ENCODE assay signal across 11 mouse cellular contexts in the genomic region with DNA sequence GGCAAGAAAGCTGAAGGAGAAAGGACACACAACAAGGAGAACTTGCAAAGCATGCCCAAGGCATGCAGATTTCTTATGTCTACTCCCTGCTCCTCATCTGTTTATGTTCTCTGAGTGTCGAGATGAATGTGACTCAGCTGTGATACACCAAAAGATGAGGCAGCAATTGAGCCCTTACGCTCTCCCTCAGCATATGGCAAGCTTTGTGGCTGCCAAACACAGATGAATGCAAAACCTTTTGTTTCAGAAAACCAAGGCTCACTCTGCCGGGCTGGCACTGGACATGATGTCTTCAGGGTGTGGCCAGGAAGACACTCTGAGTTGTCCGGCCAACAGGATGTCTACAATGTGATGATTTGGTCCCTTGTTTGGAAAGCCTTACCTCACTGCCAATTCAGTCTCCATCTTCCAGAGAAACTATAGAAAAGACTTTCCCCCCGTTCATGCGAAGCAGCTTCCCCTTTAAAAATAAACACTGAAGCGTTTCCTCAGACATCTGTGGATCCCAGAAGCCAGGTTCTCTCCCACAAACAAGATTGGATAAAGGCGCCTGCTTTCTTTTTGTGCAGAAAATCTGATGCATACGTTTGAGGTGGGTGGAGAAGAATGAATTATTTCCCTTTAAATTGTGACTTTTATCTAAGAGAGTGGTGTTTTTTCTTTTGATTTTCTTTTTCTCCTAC.
DNase-seq lines count a peak whose midpoint lies in the region; ATAC-seq lines count a peak whose summit lies in the region.
"Had no signal": no experiment of that assay in that cellular context is flagged by ENCODE, and none has a peak within 500 bp of the region (broad histone marks: within the 10 kb centered on the region; RNA-seq: fewer than 3 reads in every experiment).

No protein-coding gene starts in this region.

- peak; percentile 83 for DNase-seq in heart, adult 11 months
- DNase-seq in cerebellum, adult 18-20 months: peak; percentile 66 to 77
- DNase-seq in left cerebral cortex, adult 9 months (ENCODE audit: low spot score in 2 of 2): peak; percentile 28 to 80
- DNase-seq in right cerebral cortex, postnatal 14 days: peak; percentile 33
- DNase-seq in midbrain, embryonic 10.5 days (ENCODE audit: low spot score): no peak
- no peak for DNase-seq in kidney, postnatal 4 days
- DNase-seq: gastrocnemius, postnatal 10 days; heart, postnatal 4 days had no signal

- H3K9ac ChIP-seq in heart, embryonic 11.5 days (ENCODE audit: low read depth, low read length): no peak overlapping the region
- H3K9ac ChIP-seq in hindbrain, embryonic 12.5 days: no peak overlapping the region
- H3K9ac ChIP-seq: limb, embryonic 12.5 days had no signal

- H3K4me3 ChIP-seq in heart, embryonic 11.5 days (ENCODE audit: low read depth, low read length): no peak overlapping the region
- H3K4me3 ChIP-seq in hindbrain, embryonic 12.5 days: no peak overlapping the region
- H3K4me3 ChIP-seq in midbrain, embryonic 10.5 days: no peak overlapping the region
- H3K4me3 ChIP-seq: limb, embryonic 12.5 days had no signal

- no peaks in the 10 kb centered on the region for H3K27me3 ChIP-seq in heart, embryonic 11.5 days (ENCODE audit: control insufficient read depth, insufficient read depth, low read length)
- H3K27me3 ChIP-seq in hindbrain, embryonic 12.5 days: no peaks in the 10 kb centered on the region
- no peaks in the 10 kb centered on the region for H3K27me3 ChIP-seq in midbrain, embryonic 10.5 days (ENCODE audit: low read depth, poor library complexity, severe bottlenecking)

- no peaks in the 10 kb centered on the region for H3K36me3 ChIP-seq in heart, embryonic 11.5 days (ENCODE audit: control insufficient read depth, insufficient read depth, low read length)
- H3K36me3 ChIP-seq in hindbrain, embryonic 12.5 days: no peaks in the 10 kb centered on the region
- H3K36me3 ChIP-seq in midbrain, embryonic 10.5 days: no peaks in the 10 kb centered on the region
- H3K36me3 ChIP-seq: limb, embryonic 12.5 days had no signal

- H3K9me3 ChIP-seq in heart, embryonic 11.5 days (replicated peaks; ENCODE audit: control insufficient read depth, low read length): no peaks in the 10 kb centered on the region
- no peaks in the 10 kb centered on the region for H3K9me3 ChIP-seq in hindbrain, embryonic 12.5 days (replicated peaks)
- H3K9me3 ChIP-seq in midbrain, embryonic 10.5 days (replicated peaks): no peaks in the 10 kb centered on the region
- H3K9me3 ChIP-seq: limb, embryonic 12.5 days had no signal

- no peak overlapping the region for H3K4me2 ChIP-seq in heart, embryonic 11.5 days
- H3K4me2 ChIP-seq in hindbrain, embryonic 12.5 days (replicated peaks): no peak overlapping the region
- H3K4me2 ChIP-seq: limb, embryonic 12.5 days had no signal

- no peak for ATAC-seq in heart, embryonic 11.5 days (replicated peaks; ENCODE audit: insufficient number of reproducible peaks, low FRiP score, low TSS enrichment)
- no peak for ATAC-seq in hindbrain, embryonic 12.5 days (ENCODE audit: low FRiP score)

- H3K4me1 ChIP-seq in heart, embryonic 11.5 days (ENCODE audit: control insufficient read depth, insufficient read depth, low read length): peaks cover 3% of the 10 kb centered on the region; the same call in 1 of the 2 replicates
- no peaks in the 10 kb centered on the region for H3K4me1 ChIP-seq in hindbrain, embryonic 12.5 days
- H3K4me1 ChIP-seq in midbrain, embryonic 10.5 days: 0 out of 2 replicates have a peak, but pooled peaks cover 5% of the 10 kb centered on the region

- H3K27ac ChIP-seq in heart, embryonic 11.5 days (ENCODE audit: low read depth, low read length): no peak overlapping the region
- no peak overlapping the region for H3K27ac ChIP-seq in hindbrain, embryonic 12.5 days
- no peak overlapping the region for H3K27ac ChIP-seq in midbrain, embryonic 10.5 days (replicated peaks)
- H3K27ac ChIP-seq: limb, embryonic 12.5 days had no signal

- WGBS in heart, embryonic 11.5 days (ENCODE audit: insufficient replicate concordance): 52% methylated on average over 9 of the region's 9 CpGs
- WGBS in hindbrain, embryonic 12.5 days: 69% methylated on average over 9 of the region's 9 CpGs
- 78% methylated on average over 9 of the region's 9 CpGs for WGBS in midbrain, embryonic 10.5 days

Comparison
In these comparisons a context has a peak if more than half of its experiments do, and no peak if none do; other contexts are left out.
1. DNase-seq: peak in heart, adult 11 months (single experiment), cerebellum, adult 18-20 months (2 of 2), left cerebral cortex, adult 9 months (2 of 2) and right cerebral cortex, postnatal 14 days (single experiment); none in midbrain, embryonic 10.5 days (single experiment) and kidney, postnatal 4 days (0 of 2).